Mouse (Mus musculus): ENCODE measurements around the gene Ncl.

The Ncl gene

DNA sequence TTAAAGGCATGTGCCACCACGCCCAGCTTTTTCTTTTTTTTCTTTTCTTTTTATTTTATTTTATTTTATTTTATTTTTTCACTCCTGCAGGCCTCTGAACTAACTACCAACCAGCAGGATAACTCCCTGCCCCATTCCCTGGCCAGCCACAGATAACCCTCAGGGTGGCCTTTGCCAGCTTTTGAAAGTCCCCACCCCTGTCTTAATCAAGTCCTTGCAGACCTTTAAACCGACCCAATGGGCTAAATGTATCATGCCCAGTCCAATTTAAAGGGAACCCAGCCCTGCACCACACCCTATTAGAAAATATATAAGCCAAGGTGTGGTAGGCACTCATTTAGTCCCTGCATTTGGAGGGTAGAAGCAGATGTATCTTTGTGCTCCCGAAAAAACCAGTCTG is 46.9 kb downstream of the Ncl start:
- no peak for DNase-seq (ENCODE audit: low spot score)

GRCm38 (mm10) chr1:86311467-86312005 is 47.7 kb downstream of the Ncl start:
- DNase-seq (ENCODE audit: low spot score) = no peak

- no peak for DNase-seq (ENCODE audit: low spot score)
These were observed 48.5 kb downstream of the Ncl start for GRCm38 (mm10) chr1:86310536-86311310.

- DNase-seq (ENCODE audit: low spot score) = no peak
These were observed 49.8 kb downstream of the Ncl start for GRCm38 (mm10) chr1:86309270-86309833.

DNA sequence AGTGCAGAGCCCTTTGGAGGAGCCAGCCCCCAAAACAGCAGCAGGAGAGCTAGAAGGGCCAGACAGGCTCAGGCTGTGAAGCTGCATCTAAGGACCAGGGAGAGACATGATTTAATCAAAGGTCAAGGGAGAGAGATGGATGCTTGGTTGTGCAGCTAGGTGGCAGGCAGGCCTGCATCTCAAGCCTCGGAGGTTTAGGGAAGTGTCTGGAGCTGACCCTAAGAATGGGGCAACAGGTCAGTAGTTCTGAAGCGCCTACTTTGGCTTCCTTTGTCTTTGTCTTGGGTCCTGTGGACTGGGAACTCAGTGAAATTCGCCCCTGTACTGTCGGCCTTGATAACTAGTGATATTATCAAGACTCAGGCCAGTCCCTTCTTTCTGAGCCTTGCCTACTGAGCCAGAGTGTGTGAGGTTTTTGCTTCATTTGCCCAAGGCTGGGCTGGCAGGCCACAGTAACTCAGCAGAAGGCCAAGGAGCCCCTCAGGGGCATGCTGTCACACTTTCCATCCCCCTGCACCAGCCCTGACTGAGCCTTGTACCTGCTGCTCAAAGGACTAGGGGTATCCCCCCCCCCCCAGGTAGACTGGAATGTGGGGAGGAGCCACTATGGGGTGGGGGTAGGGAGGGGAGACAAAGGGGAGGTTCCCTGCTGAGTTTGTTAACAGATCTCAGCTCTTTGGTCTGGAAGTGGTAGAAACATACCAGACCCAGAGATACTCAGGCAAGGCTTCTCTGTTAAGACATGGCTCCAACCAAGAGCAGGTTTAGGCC is 51.1 kb downstream of the Ncl start:
- DNase-seq (ENCODE audit: low spot score) = no peak

- DNase-seq (ENCODE audit: low spot score) = no peak
These were observed 51.9 kb downstream of the Ncl start for GRCm38 (mm10) chr1:86307177-86307762.

GRCm38 (mm10) chr1:86306686-86307085 is 52.5 kb downstream of the Ncl start:
- DNase-seq (ENCODE audit: low spot score) = no peak

GRCm38 (mm10) chr1:86303873-86304250 is 55.3 kb downstream of the Ncl start:
- no peak for DNase-seq (ENCODE audit: low spot score)

DNA sequence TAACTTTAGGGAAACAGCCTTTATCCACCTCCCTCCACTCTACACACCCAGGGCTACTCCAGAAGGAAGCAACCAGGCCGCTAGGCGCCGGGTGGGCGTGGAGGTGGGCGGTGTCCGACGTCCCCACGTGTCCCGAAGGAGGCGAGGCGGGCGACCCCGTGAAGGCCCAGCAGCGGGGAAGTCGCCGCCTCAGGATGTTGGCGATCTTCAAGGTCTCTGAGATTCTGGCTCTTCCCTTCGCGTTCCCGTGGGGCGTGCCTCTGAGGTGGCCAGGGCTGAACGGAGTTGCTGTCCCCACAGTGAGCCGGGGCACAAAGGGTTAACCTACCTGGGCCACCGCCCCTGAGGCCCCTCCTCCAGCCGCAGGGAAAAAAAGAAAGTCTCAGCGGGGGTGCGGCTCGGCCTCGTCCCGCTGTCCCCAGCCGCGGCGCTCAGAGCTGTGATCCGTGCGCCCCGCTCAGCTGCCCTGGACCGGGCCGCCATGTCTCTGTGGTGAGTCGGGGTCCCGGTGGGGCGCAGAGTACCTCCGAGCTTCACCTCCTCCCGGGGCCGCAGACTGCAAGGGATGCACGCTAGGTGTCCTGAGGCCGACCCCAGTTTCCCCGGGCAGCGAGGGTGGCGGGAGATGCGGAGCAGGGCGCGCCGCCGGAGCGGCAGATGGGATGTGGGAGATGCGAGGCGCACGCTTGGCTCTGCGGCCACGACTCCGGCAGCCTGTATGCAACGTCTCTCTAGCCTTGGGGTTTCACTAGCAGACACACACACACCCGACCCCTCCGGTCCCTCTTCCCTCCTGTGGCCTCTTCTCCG is 55.9 kb downstream of the Ncl start:
- DNase-seq (ENCODE audit: low spot score) = peak; percentile 48

GRCm38 (mm10) chr1:86302532-86302931 is 56.7 kb downstream of the Ncl start, which contains the start of gene B3gnt7:
Gene B3gnt7 (plus strand): TSS chr1:86302832.
- DNase-seq (ENCODE audit: low spot score) = no peak

DNA sequence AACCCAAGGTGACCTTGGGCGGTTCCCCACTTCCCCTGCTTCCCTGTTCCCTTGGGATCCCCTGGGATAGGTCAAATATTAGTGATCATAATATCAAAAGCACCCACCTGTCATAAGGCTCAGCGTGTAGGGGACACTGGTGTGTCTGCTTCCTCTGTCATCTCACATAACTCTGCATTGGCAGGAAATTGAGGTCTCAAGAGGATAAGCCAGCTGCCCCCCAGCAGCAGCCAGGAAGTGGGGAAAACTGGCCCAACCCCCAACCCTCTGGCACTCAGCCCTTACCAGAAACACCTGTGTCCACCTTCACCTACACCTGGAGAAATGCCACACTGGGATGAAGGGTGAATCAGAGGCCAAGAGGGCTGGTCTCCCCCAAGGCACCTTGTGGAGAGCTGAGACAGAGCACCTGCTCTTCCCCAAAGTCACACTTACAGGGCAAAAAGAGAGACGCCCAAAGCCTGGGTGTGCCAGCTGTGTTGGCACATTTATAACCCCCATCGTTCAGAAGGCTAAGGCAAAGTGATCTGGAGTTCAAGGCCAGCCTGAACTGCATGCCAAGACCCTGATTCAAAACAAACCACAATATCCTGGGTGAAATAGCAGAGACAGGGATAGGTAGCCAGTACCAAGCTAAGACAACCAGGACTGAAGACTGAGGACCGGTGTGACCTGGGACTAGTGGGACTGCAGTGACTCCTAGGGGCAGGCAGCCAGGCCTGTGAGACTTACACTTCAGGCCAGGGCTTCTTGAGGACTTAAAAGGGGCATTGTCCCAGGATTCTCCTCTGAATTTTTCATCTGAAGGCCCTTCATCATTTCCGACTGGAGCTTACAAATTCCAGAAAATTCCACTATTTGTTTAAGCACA is 57.7 kb downstream of the Ncl start:
- no peak for DNase-seq (ENCODE audit: low spot score)

DNA sequence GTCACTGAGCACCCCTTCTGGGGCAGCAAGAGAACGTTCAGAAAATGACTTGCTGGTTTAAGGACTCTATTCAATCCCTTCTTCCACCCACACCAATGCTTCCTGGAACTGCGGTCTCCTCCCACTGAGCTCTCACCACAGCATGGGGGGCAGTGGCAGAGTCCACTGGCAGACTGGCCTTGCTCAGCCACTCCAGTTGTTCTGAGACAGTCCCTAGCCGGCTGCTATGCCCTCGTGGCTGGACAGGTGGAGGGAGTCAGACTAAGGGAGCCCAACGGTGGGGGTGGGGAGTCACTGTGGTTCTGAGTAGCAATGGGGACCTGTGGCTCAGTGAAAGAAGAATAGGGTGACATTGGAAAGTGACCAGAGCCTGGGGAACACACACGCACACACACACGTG is 58.5 kb downstream of the Ncl start:
- no peak for DNase-seq (ENCODE audit: low spot score)

DNA sequence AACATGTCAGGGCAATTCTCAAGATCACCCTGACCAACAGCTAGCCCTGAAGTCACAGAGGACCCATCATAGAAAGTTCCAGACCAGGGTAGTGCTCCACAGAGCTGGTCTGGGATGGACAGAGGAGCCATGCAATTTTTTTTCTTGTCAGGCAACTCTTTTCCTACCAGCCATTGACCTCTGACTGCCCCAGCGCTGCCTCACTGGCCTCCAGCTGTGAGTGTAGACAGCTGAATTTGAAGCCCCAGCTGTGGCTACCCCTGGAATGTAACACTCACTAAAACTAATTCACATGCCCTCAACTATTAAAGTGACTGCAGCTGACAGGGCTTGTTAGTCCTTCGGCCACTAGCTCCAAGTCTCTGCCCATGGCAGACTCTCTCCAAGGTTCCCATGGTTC is 59.1 kb downstream of the Ncl start:
- no peak for DNase-seq (ENCODE audit: low spot score)
